Mouse (Mus musculus) megakaryocyte progenitor cell, adult 5-6 weeks (primary cell): ENCODE measurements around the gene Slc9b1. TPM values are rescaled to one million over a fixed set of nuclear protein-coding genes. Genes with fewer than 3 reads are reported as not detected.

Experiments used
- ATAC-seq: replicated peaks from 2 replicates; pipeline ENCODE4 v1.8.0; 2016; ENCODE audit warnings: mild to moderate bottlenecking, moderate TSS enrichment, inconsistent platforms; ENCODE audit not compliant: poor library complexity
- total RNA-seq, 2 experiments: library from RNA; stranded (forward) in 1 of 2; stranded (reverse) in 1 of 2; fragments of 157-497, 149-512 nt in 1 of 2; fragments of 200-1000 nt in 1 of 2; gene quantifications; 2 replicates each; pipeline versions ENCODE4 v1.2.3 to v1.2.4; 2015 to 2017

Gene Slc9b1
- total RNA-seq, 2 experiments from 2014 or later, result not detected

- no peak for ATAC-seq
These were observed 89.2 kb downstream of the Slc9b1 start for GRCm38 (mm10) chr3:135436901-135437616.

GRCm38 (mm10) chr3:135437758-135438495, 90.1 kb downstream of the Slc9b1 start, which contains the start of gene Ube2d3:
Ube2d3 (plus strand) TSS chr3:135438149.
- ATAC-seq, result peak; percentile 70

GRCm38 (mm10) chr3:135438531-135438912, 90.7 kb downstream of the Slc9b1 start:
- ATAC-seq, result peak; percentile 47

- ATAC-seq, result peak; percentile 41
These were observed 91.2 kb downstream of the Slc9b1 start for GRCm38 (mm10) chr3:135438913-135439531.

- no peak for ATAC-seq
These were observed 91.8 kb downstream of the Slc9b1 start for GRCm38 (mm10) chr3:135439651-135440050.

- ATAC-seq, result peak; percentile 30
These were observed 92.4 kb downstream of the Slc9b1 start for GRCm38 (mm10) chr3:135440221-135440620.

- no peak for ATAC-seq
These were observed 92.8 kb downstream of the Slc9b1 start for GRCm38 (mm10) chr3:135440621-135441020.

GRCm38 (mm10) chr3:135444930-135445329, 97.1 kb downstream of the Slc9b1 start:
- no peak for ATAC-seq

Other genes starting within 250 kb of the Slc9b1 start
- gene Cenpe, start 135.5 kb upstream of the Slc9b1 start, total RNA-seq (2015), result 57.5 and 57.9 TPM in 2 replicates
- gene Cenpe, start 135.5 kb upstream of the Slc9b1 start, total RNA-seq (2017), result 56.6 and 77.8 TPM in 2 replicates
- gene Bdh2, start 66.8 kb upstream of the Slc9b1 start, total RNA-seq (2015), result 0.32 and 0.52 TPM in 2 replicates
- 0.07 TPM in 1 of 2 replicates, not detected in the other for gene Bdh2, start 66.8 kb upstream of the Slc9b1 start, total RNA-seq (2017)
- gene Slc9b2, start 40.3 kb upstream of the Slc9b1 start, total RNA-seq (2015), result 0.17 TPM in 1 of 2 replicates, not detected in the other
- gene Slc9b2, start 40.3 kb upstream of the Slc9b1 start, total RNA-seq (2017), result 0.12 TPM in 1 of 2 replicates, not detected in the other
- gene Cisd2, start 75.9 kb downstream of the Slc9b1 start, total RNA-seq (2015), result 51.1 and 55.0 TPM in 2 replicates
- 34.8 and 39.4 TPM in 2 replicates for gene Cisd2, start 75.9 kb downstream of the Slc9b1 start, total RNA-seq (2017)
- 570 and 584 TPM in 2 replicates for gene Ube2d3, start 90.1 kb downstream of the Slc9b1 start, total RNA-seq (2015)
- gene Ube2d3, start 90.1 kb downstream of the Slc9b1 start, total RNA-seq (2017), result 744 and 755 TPM in 2 replicates
- gene Manba, start 137.6 kb downstream of the Slc9b1 start, total RNA-seq (2015), result 29.1 and 30.4 TPM in 2 replicates
- 30.4 and 33.8 TPM in 2 replicates for gene Manba, start 137.6 kb downstream of the Slc9b1 start, total RNA-seq (2017)